Mouse (Mus musculus): ENCODE measurements around the gene Zfp235. TPM values are rescaled to one million over a fixed set of nuclear protein-coding genes. Genes with fewer than 3 reads are reported as not detected.

Zfp235 gene
- polyA plus RNA-seq (2015; fragmentation: Nextera tagmentation; extraction: Ambion mirVana), result 21.3 and 22.0 TPM in 2 replicates

DNA sequence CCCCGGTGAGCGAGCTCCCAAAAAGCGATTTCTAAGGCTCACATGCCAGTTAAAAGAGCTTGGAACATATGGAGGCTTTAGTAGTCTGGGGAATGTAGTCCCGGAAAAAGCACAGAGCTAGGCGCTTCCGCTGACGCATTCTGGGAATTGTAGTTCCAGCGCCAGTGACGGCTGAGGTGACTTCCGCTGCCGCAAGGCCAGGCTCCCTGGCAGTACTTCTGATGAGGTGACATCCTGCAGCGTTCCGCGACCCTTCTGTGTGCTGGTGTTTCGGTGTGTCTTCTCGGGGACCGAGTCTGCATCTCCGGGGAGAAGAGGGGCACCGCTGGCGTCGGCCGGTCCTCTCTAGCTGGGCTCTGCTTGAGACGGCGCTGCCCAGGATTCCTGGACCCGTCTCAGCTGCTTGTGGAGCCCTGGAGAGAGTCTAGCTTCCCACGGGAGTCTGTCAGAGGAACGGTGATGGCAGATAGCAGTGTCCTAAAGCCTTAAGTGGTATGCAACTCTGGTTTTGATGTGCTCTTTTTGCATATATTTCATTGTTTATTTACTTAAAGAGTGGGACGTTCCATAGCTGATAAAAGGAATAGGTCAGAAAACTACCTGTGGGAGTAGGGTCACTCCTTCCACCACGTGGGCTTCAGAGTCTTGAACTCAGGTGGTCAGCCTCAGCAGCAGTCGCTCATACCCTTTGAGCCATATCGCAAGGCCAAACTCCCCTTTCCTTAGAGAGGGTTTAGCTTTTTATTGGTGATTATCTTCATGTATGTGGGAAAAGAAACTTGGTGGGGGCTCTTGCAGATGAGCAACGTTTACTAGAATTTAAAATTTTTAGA, at the start of gene Zfp235:
Zfp235 (plus strand) TSS at position 174 of the 833 bp plus-strand sequence.
- no peaks in the 10 kb centered on the region for H3K27me3 ChIP-seq
- ATAC-seq (ENCODE audit: low FRiP score, low read depth), result peak; percentile 97
- peaks cover 11% of the 10 kb centered on the region for H3K4me1 ChIP-seq
- 3% methylated on average over 32 of the region's 32 CpGs for WGBS
- peaks cover 32% of the 10 kb centered on the region for H3K36me3 ChIP-seq
- peak within 1 kb of the TSS; percentile 77 for H3K4me3 ChIP-seq
- peak within 1 kb of the TSS; percentile 85 for H3K4me2 ChIP-seq (replicated peaks)
- peak within 1 kb of the TSS; percentile 85 for H3K9ac ChIP-seq
- no peaks in the 10 kb centered on the region; the same call in 1 of the 2 replicates for H3K9me3 ChIP-seq
- H3K27ac ChIP-seq, result no peak within 1 kb of the TSS

DNA sequence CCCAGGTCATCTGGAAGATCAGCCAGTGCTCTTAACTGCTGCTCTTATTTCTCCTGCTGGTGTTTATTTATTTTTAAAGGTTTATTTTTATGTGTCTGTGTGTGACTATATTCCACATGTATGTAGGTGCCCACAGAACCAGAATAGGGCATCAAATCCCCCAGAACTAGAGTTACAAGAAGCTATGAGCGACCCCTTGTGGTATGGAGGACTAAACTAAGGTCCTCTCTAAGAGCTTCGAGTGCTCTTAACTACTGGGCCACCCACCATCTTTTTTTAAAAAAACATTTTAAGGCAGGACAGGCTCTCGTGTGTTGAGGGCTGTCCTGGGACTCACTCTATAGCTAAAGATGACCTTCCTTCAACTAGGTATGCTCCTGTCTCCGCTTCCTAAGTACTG, 47.1 kb upstream of the Zfp235 start:
- no peak overlapping the region for H3K4me3 ChIP-seq
- H3K9me3 ChIP-seq, result peaks cover 20% of the 10 kb centered on the region
- no peak overlapping the region for H3K9ac ChIP-seq
- H3K4me1 ChIP-seq, result peaks cover 20% of the 10 kb centered on the region
- no peak overlapping the region for H3K4me2 ChIP-seq (replicated peaks)
- ATAC-seq (ENCODE audit: low FRiP score, low read depth), result no peak
- peaks cover 49% of the 10 kb centered on the region for H3K36me3 ChIP-seq
- H3K27me3 ChIP-seq, result no peaks in the 10 kb centered on the region
- no peak overlapping the region for H3K27ac ChIP-seq
- 95% methylated on average over 4 of the region's 4 CpGs for WGBS

DNA sequence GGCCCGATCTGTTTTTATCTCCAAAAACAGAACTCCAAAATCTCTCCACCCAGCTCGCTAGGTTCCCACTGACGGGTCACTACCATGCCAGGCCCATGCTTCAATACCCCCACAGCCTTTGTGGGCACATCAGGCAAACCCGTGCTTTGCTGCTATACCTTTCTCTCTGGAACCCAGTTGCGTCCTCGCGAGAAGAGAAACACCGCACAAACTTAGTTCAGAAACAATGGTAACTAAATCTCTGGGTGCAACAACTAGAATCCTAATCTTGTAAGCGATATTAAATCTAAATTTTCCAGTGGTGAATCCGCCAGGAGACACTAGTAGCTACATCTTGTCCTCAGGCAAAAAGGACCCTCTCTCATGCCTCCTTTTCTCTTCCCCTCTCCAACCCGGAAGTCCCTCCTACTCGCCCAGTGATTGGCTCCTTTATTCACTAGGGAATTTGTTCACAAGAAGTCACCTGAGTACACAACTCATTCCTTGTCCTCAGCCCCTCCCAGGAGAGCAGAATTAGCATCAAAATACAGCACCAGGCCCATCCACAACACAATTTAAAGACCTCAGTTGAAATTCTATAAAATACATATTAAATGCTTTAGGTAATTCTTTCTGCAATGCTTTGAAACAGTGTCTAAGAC, 46.4 kb upstream of the Zfp235 start:
- Histone ChIP-seq H3K4me1 (peaks cover 18% of the 10 kb centered on the region), H3K9ac (no peak overlapping the region), H3K27ac (no peak overlapping the region), H3K9me3 (peaks cover 21% of the 10 kb centered on the region), H3K4me3 (no peak overlapping the region), H3K27me3 (no peaks in the 10 kb centered on the region), H3K4me2 (replicated peaks) (no peak overlapping the region), H3K36me3 (peaks cover 52% of the 10 kb centered on the region)
- no peak for ATAC-seq (ENCODE audit: low FRiP score, low read depth)
- 93% methylated on average over 12 of the region's 12 CpGs for WGBS

DNA sequence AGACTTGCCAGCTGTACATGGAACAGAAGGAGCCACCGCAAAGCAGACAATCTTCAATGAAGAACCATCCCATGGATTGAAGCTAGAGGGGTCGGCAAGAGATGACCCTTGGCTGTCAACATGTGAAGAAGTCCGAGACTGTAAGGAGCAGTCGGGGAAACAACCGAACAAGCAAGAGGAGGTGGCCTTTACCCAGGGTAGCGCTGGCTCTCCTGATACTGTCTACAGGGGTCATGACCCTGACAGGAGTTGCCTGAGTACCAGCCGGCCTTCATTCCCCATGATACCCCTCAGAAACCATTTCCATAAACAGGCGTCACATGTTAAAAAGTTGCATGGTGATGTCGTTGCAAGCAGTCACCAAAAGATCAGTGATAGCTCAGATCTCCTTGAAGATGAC, 29.6 kb upstream of the Zfp235 start:
- ATAC-seq (ENCODE audit: low FRiP score, low read depth), result no peak
- no peak overlapping the region for H3K4me2 ChIP-seq (replicated peaks)
- H3K9ac ChIP-seq, result no peak overlapping the region
- H3K4me1 ChIP-seq, result no peaks in the 10 kb centered on the region
- no peak overlapping the region for H3K27ac ChIP-seq
- H3K9me3 ChIP-seq, result peaks cover 92% of the 10 kb centered on the region
- 95% methylated on average over 9 of the region's 9 CpGs for WGBS
- no peaks in the 10 kb centered on the region for H3K27me3 ChIP-seq
- no peak overlapping the region for H3K4me3 ChIP-seq
- H3K36me3 ChIP-seq, result peaks cover 100% of the 10 kb centered on the region

DNA sequence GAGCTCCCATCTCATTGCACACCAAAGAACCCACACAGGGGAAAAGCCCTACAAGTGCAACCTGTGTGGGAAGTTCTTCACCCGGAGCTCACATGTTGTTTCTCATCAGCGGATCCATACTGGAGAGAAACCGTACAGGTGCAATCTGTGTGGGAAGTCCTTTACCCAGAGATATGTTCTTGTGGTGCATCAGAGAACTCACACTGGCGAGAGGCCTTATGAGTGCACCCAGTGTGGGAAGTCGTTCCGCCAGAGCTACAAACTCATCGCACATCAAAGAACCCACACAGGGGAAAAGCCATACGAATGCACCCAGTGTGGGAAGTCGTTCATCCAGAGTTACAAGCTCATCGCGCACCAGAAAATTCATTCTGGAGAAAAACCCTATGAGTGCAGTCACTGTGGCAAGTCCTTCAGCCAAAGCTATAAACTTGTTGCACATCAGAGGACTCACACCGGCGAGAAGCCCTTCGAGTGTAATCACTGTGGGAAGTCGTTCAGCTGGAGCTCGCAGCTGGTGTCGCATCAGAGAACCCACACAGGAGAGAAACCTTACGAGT, 28.7 kb upstream of the Zfp235 start:
- Histone ChIP-seq H3K36me3 (peaks cover 96% of the 10 kb centered on the region), H3K4me3 (no peak overlapping the region), H3K9me3 (peaks cover 92% of the 10 kb centered on the region), H3K27me3 (no peaks in the 10 kb centered on the region), H3K9ac (no peak overlapping the region), H3K4me2 (replicated peaks) (no peak overlapping the region), H3K4me1 (no peaks in the 10 kb centered on the region), H3K27ac (no peak overlapping the region)
- ATAC-seq (ENCODE audit: low FRiP score, low read depth), result no peak
- 96% methylated on average over 18 of the region's 18 CpGs for WGBS

DNA sequence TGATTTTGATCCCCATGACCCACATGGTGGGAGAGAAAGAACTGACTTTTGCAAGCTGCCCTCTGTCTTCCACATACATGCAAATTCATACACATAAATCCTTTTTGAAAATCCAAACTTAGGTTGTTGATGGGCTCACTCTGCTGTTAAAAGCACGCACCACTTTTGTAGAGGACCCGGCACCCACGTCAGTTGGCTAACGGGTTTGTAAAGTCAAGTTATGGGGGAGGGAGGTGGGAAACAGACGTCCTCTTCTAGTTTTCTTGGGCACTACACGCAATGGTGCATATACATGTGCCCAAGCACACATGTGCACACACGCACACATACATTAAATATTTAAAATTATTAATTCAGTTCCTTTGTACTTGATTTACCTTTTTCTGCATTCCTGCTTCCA, 23.1 kb upstream of the Zfp235 start:
- 96% methylated on average over 7 of the region's 7 CpGs for WGBS

DNA sequence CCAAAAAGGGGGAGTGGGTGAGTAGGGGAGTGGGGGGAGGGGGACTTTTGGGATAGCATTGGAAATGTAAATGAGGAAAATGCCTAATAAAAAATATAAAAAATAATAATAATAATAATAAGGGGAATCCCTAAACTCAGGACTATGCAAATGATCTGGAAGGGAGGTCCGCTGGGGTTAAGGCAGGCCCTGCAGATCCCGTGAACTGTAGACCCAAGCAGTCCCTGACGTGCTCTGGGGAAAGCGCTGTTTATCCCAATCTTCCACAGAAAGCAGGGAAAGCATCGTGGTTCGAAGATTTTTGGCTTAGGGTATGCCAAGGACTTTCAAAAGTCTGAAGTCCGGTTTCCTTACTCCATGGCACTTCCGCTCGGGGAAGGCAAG, 22.2 kb upstream of the Zfp235 start:
- peak overlapping the region; percentile 74 for H3K4me2 ChIP-seq (replicated peaks)
- H3K36me3 ChIP-seq, result peaks cover 30% of the 10 kb centered on the region
- H3K9ac ChIP-seq, result peak overlapping the region; percentile 83
- H3K4me1 ChIP-seq, result peaks cover 4% of the 10 kb centered on the region; the same call in 1 of the 2 replicates
- ATAC-seq (ENCODE audit: low FRiP score, low read depth), result no peak
- peaks cover 27% of the 10 kb centered on the region for H3K9me3 ChIP-seq
- peak overlapping the region; percentile 73 for H3K4me3 ChIP-seq
- no peaks in the 10 kb centered on the region for H3K27me3 ChIP-seq
- 4% methylated on average over 9 of the region's 9 CpGs for WGBS
- H3K27ac ChIP-seq, result peak overlapping the region; percentile 75; the same call in 1 of the 2 replicates

More for the DNA sequence above, 23.1 kb upstream of the Zfp235 start:
- Histone ChIP-seq H3K9me3 (peaks cover 37% of the 10 kb centered on the region), H3K27ac (no peak overlapping the region), H3K36me3 (peaks cover 39% of the 10 kb centered on the region), H3K9ac (no peak overlapping the region), H3K4me3 (no peak overlapping the region), H3K4me1 (peaks cover 4% of the 10 kb centered on the region; the same call in 1 of the 2 replicates), H3K4me2 (replicated peaks) (no peak overlapping the region), H3K27me3 (no peaks in the 10 kb centered on the region)
- no peak for ATAC-seq (ENCODE audit: low FRiP score, low read depth)

DNA sequence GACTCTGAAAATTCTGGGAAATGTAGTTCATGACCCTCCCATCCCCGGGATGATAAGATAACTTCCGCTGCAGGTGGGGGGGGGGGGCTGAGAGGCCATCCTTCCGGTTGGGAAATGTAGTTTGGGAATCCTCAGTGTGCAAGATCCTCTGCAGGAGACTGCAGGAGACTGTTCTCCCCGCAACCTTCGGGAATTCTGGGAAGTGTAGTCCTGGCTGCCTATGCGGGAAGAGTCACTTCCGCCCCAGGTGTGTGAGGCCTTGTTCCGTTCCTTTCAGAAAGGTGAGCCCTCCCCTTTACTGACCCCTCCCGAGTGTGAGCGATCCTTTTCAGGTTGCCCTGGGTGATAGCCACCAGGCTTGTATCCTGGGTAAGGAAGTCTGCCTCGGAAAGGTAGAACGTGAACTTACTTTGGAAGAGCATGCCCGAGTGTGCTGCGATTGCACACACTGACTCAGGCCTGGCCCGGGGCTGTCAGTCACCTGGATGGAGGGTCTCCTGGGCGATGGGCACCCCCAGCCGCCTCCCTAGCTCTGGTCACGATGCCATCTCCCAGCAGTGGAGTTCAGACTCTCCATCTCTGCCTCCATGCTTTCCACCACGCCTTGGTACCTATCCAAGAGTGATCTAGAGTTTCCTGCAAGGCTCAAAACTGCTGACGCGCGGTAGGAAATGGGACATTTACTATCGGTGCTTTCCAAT, 21.7 kb upstream of the Zfp235 start, which contains the start of gene Zfp112:
Zfp112 (plus strand) TSS at position 159 of the 701 bp plus-strand sequence.
- Histone ChIP-seq H3K4me3 (peak within 1 kb of the TSS; percentile 73), H3K27ac (peak within 1 kb of the TSS; percentile 75), H3K4me1 (peaks cover 4% of the 10 kb centered on the region; the same call in 1 of the 2 replicates), H3K9ac (peak within 1 kb of the TSS; percentile 83), H3K4me2 (replicated peaks) (peak within 1 kb of the TSS; percentile 74), H3K27me3 (no peaks in the 10 kb centered on the region), H3K36me3 (peaks cover 25% of the 10 kb centered on the region), H3K9me3 (peaks cover 22% of the 10 kb centered on the region)
- ATAC-seq (ENCODE audit: low FRiP score, low read depth), result peak; percentile 98
- WGBS, result 2% methylated on average over 23 of the region's 23 CpGs

DNA sequence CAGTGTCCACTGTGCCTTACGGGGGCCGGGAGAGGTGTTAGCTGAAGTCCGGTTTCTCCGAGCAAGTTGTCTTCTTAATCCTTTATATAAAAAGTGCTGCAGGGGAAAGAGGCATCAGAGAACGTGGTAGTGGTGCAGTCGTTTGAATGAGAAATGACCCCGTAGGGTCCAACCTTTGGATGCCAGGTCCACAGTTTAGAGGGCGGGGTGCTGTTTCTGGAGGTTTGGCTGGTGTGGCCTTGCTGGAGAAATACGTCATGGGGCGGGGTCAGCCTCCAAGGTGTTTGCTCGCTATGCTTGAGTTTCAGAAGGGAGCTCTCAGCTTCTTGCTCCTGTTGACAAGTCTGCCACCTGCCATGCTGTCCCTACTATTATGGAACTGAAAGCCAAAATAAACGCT, 21.0 kb upstream of the Zfp235 start:
- H3K9ac ChIP-seq, result peak overlapping the region; percentile 83
- no peaks in the 10 kb centered on the region for H3K27me3 ChIP-seq
- peaks cover 16% of the 10 kb centered on the region for H3K9me3 ChIP-seq
- H3K4me1 ChIP-seq, result peaks cover 4% of the 10 kb centered on the region; the same call in 1 of the 2 replicates
- no peak for ATAC-seq (ENCODE audit: low FRiP score, low read depth)
- peak overlapping the region; percentile 73 for H3K4me3 ChIP-seq
- 11% methylated on average over 12 of the region's 12 CpGs for WGBS
- H3K4me2 ChIP-seq (replicated peaks), result peak overlapping the region; percentile 74
- peak overlapping the region; percentile 75 for H3K27ac ChIP-seq
- H3K36me3 ChIP-seq, result peaks cover 18% of the 10 kb centered on the region

DNA sequence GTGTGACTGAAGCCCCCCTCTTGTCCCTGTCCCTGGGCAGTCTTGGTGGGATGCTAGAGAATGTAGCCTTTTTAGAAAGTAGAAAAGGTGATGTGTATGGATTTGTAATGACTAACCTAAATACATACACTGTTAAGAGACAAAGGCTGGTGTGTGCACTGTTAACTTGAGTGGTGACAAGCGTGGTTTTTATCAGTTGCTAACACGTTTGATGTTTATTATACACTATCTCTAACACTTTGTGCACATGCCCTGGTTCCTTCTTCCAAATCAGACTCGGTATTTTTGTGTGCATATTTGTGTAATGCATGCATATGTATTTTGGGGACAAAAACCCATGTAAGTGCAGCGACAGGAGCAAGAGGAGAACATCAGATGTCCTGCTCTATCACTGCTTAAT, 17.3 kb upstream of the Zfp235 start:
- Histone ChIP-seq H3K27ac (no peak overlapping the region), H3K27me3 (no peaks in the 10 kb centered on the region), H3K9me3 (no peaks in the 10 kb centered on the region), H3K36me3 (no peaks in the 10 kb centered on the region), H3K4me3 (no peak overlapping the region), H3K4me1 (peaks cover 4% of the 10 kb centered on the region; the same call in 1 of the 2 replicates), H3K4me2 (replicated peaks) (no peak overlapping the region), H3K9ac (no peak overlapping the region)
- ATAC-seq (ENCODE audit: low FRiP score, low read depth), result no peak
- 82% methylated on average over 4 of the region's 4 CpGs for WGBS

DNA sequence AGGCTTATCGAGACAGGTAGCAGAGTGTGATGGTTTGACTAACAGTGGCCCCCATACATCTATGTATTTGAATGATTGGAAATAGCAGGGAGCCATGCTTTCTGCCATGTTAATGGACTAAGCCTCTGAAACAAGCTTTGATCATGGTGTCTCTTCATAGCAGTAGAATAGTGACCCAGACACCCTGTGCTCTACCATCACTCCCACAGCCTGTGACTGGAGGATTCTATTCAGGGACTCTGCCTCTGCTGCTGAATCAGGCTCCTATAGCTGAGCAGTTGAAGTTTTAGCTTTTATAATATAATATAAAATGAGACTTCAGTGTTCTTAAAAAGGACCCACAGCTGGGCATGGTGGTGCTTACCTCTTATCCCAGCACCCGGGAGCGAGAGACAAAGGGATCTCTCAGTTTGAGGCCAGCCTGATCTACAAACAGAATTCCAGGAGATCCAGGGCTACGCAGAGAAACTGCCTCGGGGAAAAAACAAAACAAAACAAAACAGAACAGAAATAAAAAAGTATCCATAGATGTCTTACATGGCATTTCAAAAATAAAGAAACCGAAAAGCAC, 459 bp upstream of the Zfp235 start:
- Histone ChIP-seq H3K27ac (no peak overlapping the region), H3K27me3 (no peaks in the 10 kb centered on the region), H3K4me1 (peaks cover 11% of the 10 kb centered on the region), H3K9me3 (no peaks in the 10 kb centered on the region; the same call in 1 of the 2 replicates), H3K36me3 (peaks cover 25% of the 10 kb centered on the region), H3K4me3 (peak overlapping the region; percentile 77), H3K4me2 (replicated peaks) (peak overlapping the region; percentile 85), H3K9ac (peak overlapping the region; percentile 85)
- peak; percentile 64 for ATAC-seq (ENCODE audit: low FRiP score, low read depth)
- WGBS, result 19% methylated on average over 6 of the region's 6 CpGs
